Mouse (Mus musculus) adipocyte (in vitro differentiated cells): ENCODE data around the gene A730046J19Rik.

ENCODE experiments used
- DNase-seq: peaks from one replicate; pipeline ENCODE4 v3.0.0-alpha.2; 2016; ENCODE audit warnings: low spot score

Gene A730046J19Rik

GRCm38 (mm10) chrX:144153523-144153922 is at the start of gene A730046J19Rik:
Gene A730046J19Rik, plus strand, starts transcription at chrX:144153695.
- DNase-seq: no peak

DNA sequence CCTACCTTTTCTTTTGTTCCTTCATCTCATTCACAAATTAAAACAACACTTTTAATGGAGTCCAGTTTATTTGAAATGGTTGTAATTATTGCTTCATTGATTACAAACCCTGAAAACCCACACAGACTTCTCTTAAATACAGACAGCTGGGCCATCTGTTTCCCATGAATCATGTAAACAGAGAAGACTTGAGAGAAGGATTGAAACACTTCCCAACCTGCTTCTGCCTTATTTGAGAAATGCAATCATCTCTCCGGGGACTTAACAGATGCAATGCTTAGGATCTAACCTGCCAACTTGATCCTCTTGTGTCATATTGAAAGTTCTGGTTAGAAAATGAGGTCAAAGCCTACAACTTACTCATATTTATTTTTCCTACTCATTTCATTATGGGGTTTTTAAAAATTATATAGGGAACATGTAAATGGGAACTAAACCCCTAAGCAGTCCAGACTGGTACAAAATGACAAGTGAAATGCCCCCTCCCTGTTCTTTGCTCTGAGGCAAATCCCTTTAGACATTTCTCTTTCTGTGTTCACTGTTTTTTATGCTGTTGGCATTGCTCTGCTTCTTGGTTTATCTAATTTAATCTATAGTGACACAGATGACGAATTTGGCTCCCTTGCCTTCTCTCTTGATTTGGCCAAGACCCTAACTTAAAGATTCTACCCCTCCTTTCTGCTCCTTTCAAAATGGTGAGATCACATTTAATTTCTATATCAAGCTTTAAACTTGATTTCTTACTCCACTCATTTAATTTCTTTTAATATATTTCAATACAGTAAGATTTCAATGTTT is 48.7 kb upstream of the A730046J19Rik start:
- no peak for DNase-seq

GRCm38 (mm10) chrX:144136281-144136680 is 17.2 kb upstream of the A730046J19Rik start:
- DNase-seq: no peak

GRCm38 (mm10) chrX:144149987-144150386 is 3.5 kb upstream of the A730046J19Rik start:
- no peak for DNase-seq

GRCm38 (mm10) chrX:144154111-144154510 is 616 bp downstream of the A730046J19Rik start:
- no peak for DNase-seq

- DNase-seq: peak; percentile 2
These were observed 9.4 kb downstream of the A730046J19Rik start for GRCm38 (mm10) chrX:144162936-144163335.
